Mouse (Mus musculus) right cerebral cortex, adult 2 months (tissue): ENCODE data around the gene Gpr107.

Source experiments
- DNase-seq, 2 experiments: peaks; one replicate each; pipeline ENCODE4 v3.0.0; 2021 to 2022; ENCODE audit warnings: low spot score in 2 of 2

The Gpr107 gene

GRCm38 (mm10) chr2:31200051-31200450 is 47.9 kb downstream of the Gpr107 start:
- no peak for DNase-seq

GRCm38 (mm10) chr2:31201851-31202250 is 49.7 kb downstream of the Gpr107 start:
- DNase-seq: no peak

GRCm38 (mm10) chr2:31202357-31202756 is 50.2 kb downstream of the Gpr107 start:
- no peak for DNase-seq

GRCm38 (mm10) chr2:31202956-31203355 is 50.8 kb downstream of the Gpr107 start:
- no peak for DNase-seq

- DNase-seq: no peak
Measured at GRCm38 (mm10) chr2:31204677-31205076, 52.6 kb downstream of the Gpr107 start.

GRCm38 (mm10) chr2:31206211-31206610 is 54.1 kb downstream of the Gpr107 start:
- DNase-seq: no peak

- DNase-seq: no peak
Measured at GRCm38 (mm10) chr2:31206882-31207281, 54.8 kb downstream of the Gpr107 start.

- DNase-seq: no peak
Measured at GRCm38 (mm10) chr2:31208544-31209142, 56.5 kb downstream of the Gpr107 start.

- DNase-seq: no peak
Measured at GRCm38 (mm10) chr2:31209525-31209924, 57.4 kb downstream of the Gpr107 start.

- no peak for DNase-seq
Measured at GRCm38 (mm10) chr2:31210144-31210847, 58.2 kb downstream of the Gpr107 start.

- DNase-seq: no peak
Measured at GRCm38 (mm10) chr2:31211204-31211603, 59.1 kb downstream of the Gpr107 start.

GRCm38 (mm10) chr2:31214211-31214796 is 62.2 kb downstream of the Gpr107 start:
- no peak for DNase-seq

- DNase-seq: no peak
Measured at GRCm38 (mm10) chr2:31218611-31219010, 66.5 kb downstream of the Gpr107 start.

- no peak for DNase-seq
Measured at GRCm38 (mm10) chr2:31219470-31219869, 67.4 kb downstream of the Gpr107 start.

GRCm38 (mm10) chr2:31220844-31221243 is 68.7 kb downstream of the Gpr107 start:
- DNase-seq: no peak

GRCm38 (mm10) chr2:31221582-31221981 is 69.5 kb downstream of the Gpr107 start:
- DNase-seq: no peak

- DNase-seq: no peak
Measured at GRCm38 (mm10) chr2:31228768-31229311, 76.7 kb downstream of the Gpr107 start.

GRCm38 (mm10) chr2:31239203-31239696 is 87.1 kb downstream of the Gpr107 start:
- DNase-seq: no peak

- no peak for DNase-seq
Measured at GRCm38 (mm10) chr2:31239833-31240232, 87.7 kb downstream of the Gpr107 start.

GRCm38 (mm10) chr2:31241639-31242038 is 89.5 kb downstream of the Gpr107 start:
- DNase-seq: no peak

GRCm38 (mm10) chr2:31244216-31244615 is 92.1 kb downstream of the Gpr107 start:
- no peak for DNase-seq

GRCm38 (mm10) chr2:31245051-31245450 is 92.9 kb downstream of the Gpr107 start:
- no peak for DNase-seq
